Mouse (Mus musculus): ENCODE data around the gene Diablo.

GRCm38 (mm10) chr5:123559588-123559987, 35.6 kb upstream of the Diablo start:
- TF ChIP-seq CTCF (IDR thresholded peaks at IDR 0.05; ENCODE audit: insufficient read depth, low read depth, low read length) (no peak), POLR2A (IDR thresholded peaks at IDR 0.05; ENCODE audit: insufficient read depth, low read depth, low read length) (no peak)
